Mouse (Mus musculus) cerebellum, adult 2 months (tissue): ENCODE results near the gene Denr. TPM values are rescaled to one million over a fixed set of nuclear protein-coding genes. Genes with fewer than 3 reads are reported as not detected.

Source experiments
- DNase-seq, 2 experiments: peaks; one replicate each; pipeline ENCODE4 v3.0.0; 2021
- H3K27ac ChIP-seq: fragments of 200-500 bp; 2 replicates; pipeline ENCODE4 v1.5.1; 2012; ENCODE audit warnings: low read length, control low read depth, inconsistent platforms; ENCODE audit not compliant: insufficient read depth
- H3K27me3 ChIP-seq: fragments of 200-500 bp; 2 replicates; pipeline ENCODE4 v1.6.1; 2012; ENCODE audit warnings: inconsistent platforms, mild to moderate bottlenecking, low read length, moderate library complexity; ENCODE audit not compliant: control insufficient read depth, insufficient read depth
- H3K4me1 ChIP-seq: fragments of 200-500 bp; 2 replicates; pipeline ENCODE4 v1.6.1; 2011; ENCODE audit warnings: low read length; ENCODE audit not compliant: control insufficient read depth, insufficient read depth
- H3K4me3 ChIP-seq: fragments of 200-500 bp; replicated peaks from 2 replicates; pipeline ENCODE3; 2011; ENCODE audit warnings: mild to moderate bottlenecking, low read depth, low read length, control low read depth; ENCODE audit not compliant: insufficient read depth
- CTCF ChIP-seq: fragments of 200-500 bp; IDR thresholded peaks from 2 replicates; pipeline ENCODE4 v1.5.1; 2011; ENCODE audit warnings: low read depth, mild to moderate bottlenecking, control low read depth, low read length, moderate library complexity, borderline replicate concordance; ENCODE audit not compliant: insufficient read depth
- POLR2A ChIP-seq: fragments of 200-500 bp; IDR thresholded peaks from 2 replicates; pipeline ENCODE4 v1.6.1; 2011; ENCODE audit warnings: low read length, control low read depth, borderline replicate concordance; ENCODE audit not compliant: insufficient read depth
- WGBS: fragments of 180-500 bp; shearing (Covaris S2); methylation state at CpG from one replicate; pipeline ENCODE4 v1.1.7; 2018; 5-methylcytosine and 5-hydroxymethylcytosine counted together
- polyA plus RNA-seq: library from polyadenylated mRNA; depleted of rRNA; stranded (reverse); fragments of >200 nt; gene quantifications from 2 replicates; pipeline ENCODE4 v1.2.3, GENCODE M21; 2012

The Denr gene
- polyA plus RNA-seq, 1 experiment: 56.3 TPM

GRCm38 (mm10) chr5:123927118-123927517 is 20.1 kb downstream of the Denr start, which contains the start of gene Gm43518:
TSS of gene Gm43518 (plus strand) at chr5:123927418.
- H3K27ac ChIP-seq: no peak within 1 kb of the TSS
- no peak for DNase-seq
- no peak within 1 kb of the TSS for H3K4me3 ChIP-seq
- H3K4me1 ChIP-seq: no peaks in the 10 kb centered on the region
- TF ChIP-seq POLR2A (no peak), CTCF (no peak)
- WGBS: 93% methylated on average over 9 of the region's 9 CpGs
- no peaks in the 10 kb centered on the region for H3K27me3 ChIP-seq

- H3K27ac ChIP-seq: peak within 1 kb of the TSS; percentile 84
- DNase-seq: peak; percentile 91 to 96
- TF ChIP-seq CTCF (no peak), POLR2A (peak; percentile 98)
- peak within 1 kb of the TSS; percentile 71 for H3K4me3 ChIP-seq
- WGBS: under 1% methylated on average over 56 of the region's 56 CpGs
- no peaks in the 10 kb centered on the region for H3K4me1 ChIP-seq
- no peaks in the 10 kb centered on the region for H3K27me3 ChIP-seq
Observed at GRCm38 (mm10) chr5:123930508-123930989, 23.6 kb downstream of the Denr start, which contains the start of gene Ccdc62. TSS of gene Ccdc62 (plus strand) at chr5:123930679.

GRCm38 (mm10) chr5:123931131-123931530 is 24.2 kb downstream of the Denr start:
- H3K27ac ChIP-seq: peak overlapping the region; percentile 71; the same call in 1 of the 2 replicates
- H3K27me3 ChIP-seq: no peaks in the 10 kb centered on the region
- peak overlapping the region; percentile 71 for H3K4me3 ChIP-seq
- H3K4me1 ChIP-seq: no peaks in the 10 kb centered on the region
- no peak for DNase-seq
- WGBS: 43% methylated on average over 13 of the region's 13 CpGs
- TF ChIP-seq POLR2A: no peak
- no peak for TF ChIP-seq CTCF

GRCm38 (mm10) chr5:123932927-123933326 is 26.0 kb downstream of the Denr start:
- no peaks in the 10 kb centered on the region for H3K27me3 ChIP-seq
- H3K4me3 ChIP-seq: no peak overlapping the region
- no peak for DNase-seq
- no peak for TF ChIP-seq CTCF
- H3K27ac ChIP-seq: no peak overlapping the region
- no peaks in the 10 kb centered on the region for H3K4me1 ChIP-seq

GRCm38 (mm10) chr5:123933556-123933955 is 26.6 kb downstream of the Denr start:
- 89% methylated on average over 12 of the region's 12 CpGs for WGBS
- TF ChIP-seq CTCF (no peak), POLR2A (no peak)

GRCm38 (mm10) chr5:123933957-123934591 is 27.1 kb downstream of the Denr start:
- 46% methylated on average over 18 of the region's 18 CpGs for WGBS
- Histone ChIP-seq H3K4me3 (no peak overlapping the region), H3K27me3 (no peaks in the 10 kb centered on the region), H3K4me1 (no peaks in the 10 kb centered on the region), H3K27ac (no peak overlapping the region)
- TF ChIP-seq CTCF: peak; percentile 38; the same call in 1 of the 2 replicates
- no peak for TF ChIP-seq POLR2A
- no peak for DNase-seq

More at GRCm38 (mm10) chr5:123933556-123933955, 26.6 kb downstream of the Denr start:
- no peak overlapping the region for H3K27ac ChIP-seq
- no peak overlapping the region for H3K4me3 ChIP-seq
- DNase-seq: no peak
- no peaks in the 10 kb centered on the region for H3K4me1 ChIP-seq
- no peaks in the 10 kb centered on the region for H3K27me3 ChIP-seq

GRCm38 (mm10) chr5:123935931-123936330 is 29.0 kb downstream of the Denr start:
- 90% methylated on average over 5 of the region's 5 CpGs for WGBS
- Histone ChIP-seq H3K4me3 (no peak overlapping the region), H3K27me3 (no peaks in the 10 kb centered on the region), H3K4me1 (no peaks in the 10 kb centered on the region), H3K27ac (no peak overlapping the region)
- TF ChIP-seq POLR2A (no peak), CTCF (no peak)
- DNase-seq: no peak

GRCm38 (mm10) chr5:123938479-123938878 is 31.5 kb downstream of the Denr start:
- DNase-seq: no peak
- no peak overlapping the region for H3K27ac ChIP-seq

More at GRCm38 (mm10) chr5:123938479-123938878, 31.5 kb downstream of the Denr start:
- 86% methylated on average over 5 of the region's 5 CpGs for WGBS
- Histone ChIP-seq H3K4me3 (no peak overlapping the region), H3K27me3 (no peaks in the 10 kb centered on the region), H3K4me1 (no peaks in the 10 kb centered on the region)
- TF ChIP-seq POLR2A: no peak
- TF ChIP-seq CTCF: no peak
